Mouse (Mus musculus) ES-Bruce4 (cell line): ENCODE measurements around the gene Tmem98. TPM values are rescaled to one million over a fixed set of nuclear protein-coding genes. Genes with fewer than 3 reads are reported as not detected.

ENCODE experiments used
- H3K27ac ChIP-seq: 2 replicates; pipeline ENCODE4 v1.5.1; 2012; ENCODE audit warnings: low read length, inconsistent platforms; ENCODE audit not compliant: insufficient read depth
- H3K27me3 ChIP-seq: 2 replicates; pipeline ENCODE4 v1.6.1; 2012; ENCODE audit warnings: mild to moderate bottlenecking, low read length, inconsistent platforms; ENCODE audit not compliant: control insufficient read depth, poor library complexity, insufficient read depth, severe bottlenecking
- H3K36me3 ChIP-seq: 2 replicates; pipeline ENCODE4 v1.6.1; 2012; ENCODE audit warnings: inconsistent platforms, mild to moderate bottlenecking, low read length, moderate library complexity; ENCODE audit not compliant: control insufficient read depth, poor library complexity, insufficient read depth, severe bottlenecking
- H3K4me1 ChIP-seq: one replicate; pipeline ENCODE4 v1.8.1; 2011; ENCODE audit warnings: low read length; ENCODE audit not compliant: control insufficient read depth, insufficient read depth
- H3K4me3 ChIP-seq: 2 replicates; pipeline ENCODE4 v1.5.1; 2011; ENCODE audit warnings: low read depth, mild to moderate bottlenecking, low read length
- H3K9ac ChIP-seq: 2 replicates; pipeline ENCODE4 v1.6.1; 2012; ENCODE audit warnings: low read depth, mild to moderate bottlenecking, inconsistent platforms; ENCODE audit not compliant: poor library complexity, severe bottlenecking
- H3K9me3 ChIP-seq: replicated peaks from 2 replicates; pipeline ENCODE4 v1.6.1; 2012; ENCODE audit warnings: mild to moderate bottlenecking, low read length, inconsistent platforms; ENCODE audit not compliant: control insufficient read depth, poor library complexity, insufficient read depth, severe bottlenecking
- CTCF ChIP-seq: IDR thresholded peaks from one replicate; pipeline ENCODE4 v1.8.1; 2011; ENCODE audit warnings: low read depth, low read length
- EP300 ChIP-seq: IDR thresholded peaks from 2 replicates; pipeline ENCODE4 v1.6.1; 2011; ENCODE audit warnings: low read depth, low read length; ENCODE audit not compliant: insufficient read depth
- POLR2A ChIP-seq: IDR thresholded peaks from one replicate; pipeline ENCODE4 v1.8.1; 2011; ENCODE audit warnings: low read length; ENCODE audit not compliant: insufficient read depth
- polyA plus RNA-seq: library from polyadenylated mRNA; stranded (reverse); fragments of >200 nt; gene quantifications from 2 replicates; pipeline ENCODE4 v1.2.4, GENCODE M21; 2011; ENCODE audit warnings: low read depth; ENCODE audit not compliant: missing spikeins, insufficient read depth, insufficient read length

Gene Tmem98
- polyA plus RNA-seq, 1 experiment: 13.1 TPM

- peak overlapping the region; percentile 43 for H3K4me3 ChIP-seq
- H3K27ac ChIP-seq: peak overlapping the region; percentile 79
- peaks cover 5% of the 10 kb centered on the region for H3K4me1 ChIP-seq
- H3K9ac ChIP-seq: peak overlapping the region; percentile 46; the same call in 1 of the 2 replicates
- TF ChIP-seq CTCF (peak; percentile 26), POLR2A (no peak), EP300 (peak; percentile 74)
- H3K36me3 ChIP-seq: no peaks in the 10 kb centered on the region; the same call in 1 of the 2 replicates
- H3K27me3 ChIP-seq: no peaks in the 10 kb centered on the region
- H3K9me3 ChIP-seq: no peaks in the 10 kb centered on the region
These were observed 8.2 kb downstream of the Tmem98 start for GRCm38 (mm10) chr11:80818060-80818697.

- no peak overlapping the region for H3K27ac ChIP-seq
- H3K4me3 ChIP-seq: no peak overlapping the region
- no peaks in the 10 kb centered on the region for H3K9me3 ChIP-seq
- H3K4me1 ChIP-seq: peaks cover 5% of the 10 kb centered on the region
- no peak overlapping the region for H3K9ac ChIP-seq
- H3K36me3 ChIP-seq: no peaks in the 10 kb centered on the region
- H3K27me3 ChIP-seq: no peaks in the 10 kb centered on the region
- TF ChIP-seq CTCF (no peak), POLR2A (no peak), EP300 (no peak)
These were observed 10.1 kb downstream of the Tmem98 start for GRCm38 (mm10) chr11:80820085-80820484.

GRCm38 (mm10) chr11:80821296-80821695, 11.3 kb downstream of the Tmem98 start:
- Histone ChIP-seq H3K27ac (no peak overlapping the region), H3K36me3 (no peaks in the 10 kb centered on the region)

GRCm38 (mm10) chr11:80821794-80822193, 11.8 kb downstream of the Tmem98 start:
- H3K9ac ChIP-seq: no peak overlapping the region
- H3K27me3 ChIP-seq: no peaks in the 10 kb centered on the region
- no peaks in the 10 kb centered on the region for H3K9me3 ChIP-seq
- H3K27ac ChIP-seq: no peak overlapping the region
- no peaks in the 10 kb centered on the region for H3K36me3 ChIP-seq
- H3K4me1 ChIP-seq: peaks cover 5% of the 10 kb centered on the region
- TF ChIP-seq EP300 (no peak), POLR2A (no peak), CTCF (no peak)
- H3K4me3 ChIP-seq: no peak overlapping the region

More at GRCm38 (mm10) chr11:80821296-80821695, 11.3 kb downstream of the Tmem98 start:
- Histone ChIP-seq H3K4me1 (peaks cover 5% of the 10 kb centered on the region), H3K27me3 (no peaks in the 10 kb centered on the region), H3K9ac (no peak overlapping the region), H3K4me3 (no peak overlapping the region), H3K9me3 (no peaks in the 10 kb centered on the region)
- no peak for TF ChIP-seq EP300
- TF ChIP-seq CTCF: peak; percentile 29

- Histone ChIP-seq H3K4me3 (no peak overlapping the region), H3K27me3 (no peaks in the 10 kb centered on the region), H3K36me3 (no peaks in the 10 kb centered on the region), H3K27ac (no peak overlapping the region), H3K4me1 (peaks cover 2% of the 10 kb centered on the region), H3K9me3 (no peaks in the 10 kb centered on the region), H3K9ac (no peak overlapping the region)
- TF ChIP-seq POLR2A: no peak
- TF ChIP-seq CTCF: no peak
- TF ChIP-seq EP300: no peak
These were observed 25.4 kb downstream of the Tmem98 start for GRCm38 (mm10) chr11:80835395-80835794.

GRCm38 (mm10) chr11:80835841-80836240, 25.9 kb downstream of the Tmem98 start:
- no peak overlapping the region for H3K9ac ChIP-seq
- H3K27me3 ChIP-seq: no peaks in the 10 kb centered on the region
- H3K36me3 ChIP-seq: no peaks in the 10 kb centered on the region
- peaks cover 2% of the 10 kb centered on the region for H3K4me1 ChIP-seq
- H3K4me3 ChIP-seq: no peak overlapping the region
- no peak for TF ChIP-seq EP300
- TF ChIP-seq CTCF: no peak
- no peak for TF ChIP-seq POLR2A
- no peaks in the 10 kb centered on the region for H3K9me3 ChIP-seq
- no peak overlapping the region for H3K27ac ChIP-seq
